Mouse (Mus musculus): ENCODE data around the gene Taf3. TPM values are rescaled to one million over a fixed set of nuclear protein-coding genes. Genes with fewer than 3 reads are reported as not detected.

Taf3 gene
- polyA plus RNA-seq, 1 experiment = 2.7 TPM

DNA sequence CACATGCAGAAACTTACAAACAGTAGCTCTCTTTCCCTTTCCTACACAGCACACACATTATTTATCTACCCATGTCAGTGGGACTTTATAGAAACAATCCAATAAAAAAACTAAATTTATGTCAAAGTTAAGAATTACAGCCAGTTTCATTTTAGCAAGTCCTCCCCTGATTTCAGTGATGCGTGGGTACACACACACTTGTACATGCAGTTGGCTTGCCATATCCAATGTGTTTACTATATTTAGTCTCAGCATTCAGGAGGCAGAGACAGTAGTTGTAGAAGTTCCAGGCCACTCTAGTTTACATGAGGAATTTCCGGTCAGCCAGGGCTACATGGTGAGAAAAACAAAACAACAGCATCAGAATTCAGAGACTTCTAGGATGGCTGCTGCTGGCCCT lies 46.8 kb downstream of the Taf3 start:
- Histone ChIP-seq H3K36me3 (ENCODE audit: control insufficient read depth) (peaks cover 2% of the 10 kb centered on the region; the same call in 1 of the 2 replicates), H3K9me3 (ENCODE audit: control insufficient read depth, low read length) (no peaks in the 10 kb centered on the region), H3K4me1 (ENCODE audit: control insufficient read depth) (no peaks in the 10 kb centered on the region; the same call in 1 of the 2 replicates)

DNA sequence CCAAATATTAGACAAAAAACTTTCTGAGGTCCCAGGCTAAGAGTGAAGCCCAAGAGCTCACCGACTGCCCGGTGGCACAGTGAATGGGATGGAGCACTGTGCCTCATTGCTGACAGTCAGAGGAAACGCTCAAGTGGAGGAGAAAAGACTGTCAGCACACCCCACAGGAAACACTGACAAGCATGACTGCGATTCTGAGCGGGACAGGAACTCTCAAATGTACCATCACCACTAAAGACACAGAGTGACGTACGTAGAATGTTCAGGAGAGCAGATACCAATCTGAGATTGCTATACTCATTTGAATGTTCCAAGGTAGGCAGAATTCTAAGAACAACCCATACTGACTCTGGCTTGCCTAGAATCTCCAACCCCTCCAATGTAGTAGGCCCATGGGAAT lies 50.9 kb downstream of the Taf3 start:
- H3K27me3 ChIP-seq (ENCODE audit: control insufficient read depth) = no peaks in the 10 kb centered on the region
- TF ChIP-seq GATA1 (IDR thresholded peaks at IDR 0.05; ENCODE audit: low read length) (no peak), TAL1 (IDR thresholded peaks at IDR 0.05; ENCODE audit: low read length) (no peak)
- peaks cover 2% of the 10 kb centered on the region; the same call in 1 of the 2 replicates for H3K36me3 ChIP-seq (ENCODE audit: control insufficient read depth)
- no peaks in the 10 kb centered on the region for H3K4me1 ChIP-seq (ENCODE audit: control insufficient read depth)
- H3K9me3 ChIP-seq (ENCODE audit: control insufficient read depth, low read length) = no peaks in the 10 kb centered on the region
- H3K4me3 ChIP-seq (replicated peaks) = no peak overlapping the region

More for the DNA sequence above, 46.8 kb downstream of the Taf3 start:
- Histone ChIP-seq H3K4me3 (replicated peaks) (no peak overlapping the region), H3K27me3 (ENCODE audit: control insufficient read depth) (no peaks in the 10 kb centered on the region)
- TF ChIP-seq TAL1 (IDR thresholded peaks at IDR 0.05; ENCODE audit: low read length) (no peak), GATA1 (IDR thresholded peaks at IDR 0.05; ENCODE audit: low read length) (no peak)

DNA sequence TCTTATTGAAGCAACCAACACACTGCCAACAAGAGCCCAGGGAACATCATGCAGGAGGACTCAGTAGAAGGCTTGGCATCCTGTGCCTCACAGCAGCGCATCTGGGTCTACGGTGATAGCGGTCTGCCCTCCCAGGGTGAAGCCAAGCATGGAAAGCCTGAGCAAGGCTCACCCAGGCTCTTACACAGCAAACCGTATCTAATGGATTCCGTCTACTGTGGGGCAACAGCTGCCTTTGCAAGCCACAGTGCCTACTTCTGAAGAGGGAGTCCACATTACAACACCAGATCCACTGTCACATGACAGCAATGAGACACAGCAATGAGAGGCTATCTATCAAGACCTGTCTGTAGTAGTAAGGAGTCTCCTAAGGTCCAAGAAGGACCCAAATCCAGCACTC lies 52.3 kb downstream of the Taf3 start:
- Histone ChIP-seq H3K36me3 (ENCODE audit: control insufficient read depth) (no peaks in the 10 kb centered on the region; the same call in 1 of the 2 replicates), H3K4me1 (ENCODE audit: control insufficient read depth) (no peaks in the 10 kb centered on the region), H3K4me3 (replicated peaks) (no peak overlapping the region), H3K9me3 (ENCODE audit: control insufficient read depth, low read length) (no peaks in the 10 kb centered on the region), H3K27me3 (ENCODE audit: control insufficient read depth) (no peaks in the 10 kb centered on the region)
- no peak for TF ChIP-seq GATA1 (IDR thresholded peaks at IDR 0.05; ENCODE audit: low read length)
- TF ChIP-seq TAL1 (IDR thresholded peaks at IDR 0.05; ENCODE audit: low read length) = no peak

DNA sequence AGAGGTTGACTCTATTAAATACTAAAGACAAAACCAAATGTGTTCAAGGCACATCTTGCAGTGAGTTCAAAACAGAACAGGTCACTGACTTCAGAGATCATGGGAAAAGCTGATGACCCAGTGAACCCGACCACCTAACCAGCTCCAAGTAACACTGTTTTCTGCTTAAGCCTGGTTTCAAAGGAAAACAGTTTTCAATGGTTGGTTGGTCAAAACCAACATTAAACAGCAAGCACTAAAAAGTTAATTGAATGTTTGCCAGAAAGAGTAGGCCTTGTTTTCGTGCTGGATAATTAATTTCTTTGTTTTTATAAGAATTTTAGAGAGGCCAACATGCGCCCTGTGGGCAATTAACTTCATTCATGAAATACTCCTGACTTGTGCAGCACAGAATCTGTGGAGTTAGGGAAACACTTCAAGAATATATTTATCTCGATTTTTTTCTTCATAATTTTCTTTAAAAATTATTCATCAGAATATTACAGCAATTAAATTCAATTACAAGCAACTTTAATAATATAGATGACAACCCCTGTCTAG lies 57.6 kb downstream of the Taf3 start:
- H3K36me3 ChIP-seq (ENCODE audit: control insufficient read depth) = no peaks in the 10 kb centered on the region
- TF ChIP-seq GATA1 (IDR thresholded peaks at IDR 0.05; ENCODE audit: low read length) = no peak
- no peaks in the 10 kb centered on the region for H3K9me3 ChIP-seq (ENCODE audit: control insufficient read depth, low read length)
- no peak overlapping the region for H3K4me3 ChIP-seq (replicated peaks)
- no peaks in the 10 kb centered on the region for H3K27me3 ChIP-seq (ENCODE audit: control insufficient read depth)
- peaks cover 2% of the 10 kb centered on the region; the same call in 1 of the 2 replicates for H3K4me1 ChIP-seq (ENCODE audit: control insufficient read depth)

DNA sequence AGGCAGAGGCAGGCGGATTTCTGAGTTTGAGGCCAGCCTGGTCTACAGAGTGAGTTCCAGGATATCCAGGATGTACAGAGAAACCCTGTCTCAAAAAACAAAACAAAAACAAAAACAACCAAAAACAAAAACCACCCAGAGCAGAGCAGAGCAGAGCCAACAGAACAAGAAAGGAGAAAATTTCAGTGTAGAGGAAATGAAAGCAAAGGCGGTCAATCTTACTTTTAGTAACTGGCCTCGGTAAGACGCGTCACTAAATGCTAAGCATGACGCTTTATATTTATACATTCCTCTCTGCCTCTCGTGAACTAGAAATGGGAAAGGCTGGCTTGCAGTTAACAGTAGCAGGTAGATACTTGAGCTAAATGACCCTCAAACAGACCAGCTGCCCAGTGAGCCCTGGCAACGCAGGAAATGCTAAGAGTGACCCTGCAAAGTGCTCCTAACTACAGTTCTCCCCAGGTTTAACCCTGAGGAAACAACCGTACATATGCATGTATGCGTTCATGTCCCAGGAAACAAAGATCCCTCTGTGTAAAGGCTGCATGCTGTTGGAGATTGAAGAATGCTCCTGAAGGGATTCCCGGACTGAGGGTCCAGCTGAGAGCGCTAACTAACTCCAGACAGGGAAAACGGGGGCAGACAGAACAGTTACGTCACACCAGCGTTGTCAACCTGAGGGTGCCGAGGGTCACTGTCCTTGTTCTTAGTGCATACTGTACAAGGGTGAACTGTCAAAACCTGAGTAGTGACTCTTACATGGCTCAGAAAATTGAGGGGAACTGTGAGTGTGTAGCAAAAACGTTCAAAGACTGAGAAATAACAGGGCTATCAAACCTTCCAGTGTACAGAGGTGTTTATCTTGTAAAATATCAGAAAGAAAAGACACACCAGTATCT lies 58.5 kb downstream of the Taf3 start:
- Histone ChIP-seq H3K4me3 (replicated peaks) (no peak overlapping the region), H3K27me3 (ENCODE audit: control insufficient read depth) (no peaks in the 10 kb centered on the region), H3K9me3 (ENCODE audit: control insufficient read depth, low read length) (no peaks in the 10 kb centered on the region), H3K4me1 (ENCODE audit: control insufficient read depth) (peaks cover 2% of the 10 kb centered on the region; the same call in 1 of the 2 replicates), H3K36me3 (ENCODE audit: control insufficient read depth) (no peaks in the 10 kb centered on the region)
- TF ChIP-seq TAL1 (IDR thresholded peaks at IDR 0.05; ENCODE audit: low read length) = no peak

DNA sequence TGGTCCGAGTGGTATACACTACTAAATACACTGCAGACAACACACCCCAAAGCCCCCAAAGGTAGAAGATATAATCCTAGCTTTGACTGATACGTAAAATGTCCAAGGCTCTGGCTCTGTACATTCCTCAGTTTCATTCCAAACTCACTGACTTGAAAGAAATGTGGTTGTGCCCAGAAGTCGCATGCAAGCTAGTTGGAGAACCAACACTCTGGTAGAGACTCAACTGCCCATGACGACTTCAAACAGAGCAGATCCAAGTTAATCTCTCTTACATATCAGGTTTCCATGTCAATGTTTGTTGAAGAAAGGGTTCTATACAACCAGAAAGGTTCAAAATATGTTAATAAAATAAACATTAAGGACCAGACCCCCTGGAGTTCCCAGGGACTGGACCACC lies 60.1 kb downstream of the Taf3 start:
- no peak for TF ChIP-seq GATA1 (IDR thresholded peaks at IDR 0.05; ENCODE audit: low read length)
- TF ChIP-seq TAL1 (IDR thresholded peaks at IDR 0.05; ENCODE audit: low read length) = no peak
- Histone ChIP-seq H3K4me1 (ENCODE audit: control insufficient read depth) (peaks cover 2% of the 10 kb centered on the region; the same call in 1 of the 2 replicates), H3K27me3 (ENCODE audit: control insufficient read depth) (no peaks in the 10 kb centered on the region), H3K9me3 (ENCODE audit: control insufficient read depth, low read length) (no peaks in the 10 kb centered on the region), H3K4me3 (replicated peaks) (no peak overlapping the region), H3K36me3 (ENCODE audit: control insufficient read depth) (no peaks in the 10 kb centered on the region)

DNA sequence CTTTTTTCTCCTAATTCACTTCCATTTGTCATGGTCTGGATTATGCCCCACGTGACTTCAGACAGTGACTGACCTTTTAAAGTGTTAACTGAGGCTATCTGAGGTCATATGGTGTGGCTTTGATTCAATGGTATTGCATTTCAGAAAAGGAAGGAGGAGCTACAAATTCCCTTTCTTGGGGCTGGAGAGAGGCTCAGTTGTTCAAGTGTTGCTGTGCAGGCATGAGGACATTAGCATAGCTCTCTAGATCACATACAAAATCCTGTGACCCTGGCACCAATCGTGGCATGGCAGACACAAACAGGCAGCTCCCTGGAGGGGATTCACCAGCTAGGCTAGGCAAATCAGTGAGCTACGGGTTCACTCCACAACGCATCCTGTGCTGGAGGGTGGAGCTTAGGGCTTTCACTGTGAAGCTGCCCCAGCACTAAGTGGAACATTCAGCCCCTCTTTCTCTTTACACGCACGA lies 62.4 kb downstream of the Taf3 start:
- H3K4me3 ChIP-seq (replicated peaks) = no peak overlapping the region
- no peaks in the 10 kb centered on the region for H3K9me3 ChIP-seq (ENCODE audit: control insufficient read depth, low read length)
- peaks cover 2% of the 10 kb centered on the region; the same call in 1 of the 2 replicates for H3K4me1 ChIP-seq (ENCODE audit: control insufficient read depth)
- H3K36me3 ChIP-seq (ENCODE audit: control insufficient read depth) = no peaks in the 10 kb centered on the region
- TF ChIP-seq GATA1 (IDR thresholded peaks at IDR 0.05; ENCODE audit: low read length) (no peak), TAL1 (IDR thresholded peaks at IDR 0.05; ENCODE audit: low read length) (no peak)
- no peaks in the 10 kb centered on the region for H3K27me3 ChIP-seq (ENCODE audit: control insufficient read depth)

DNA sequence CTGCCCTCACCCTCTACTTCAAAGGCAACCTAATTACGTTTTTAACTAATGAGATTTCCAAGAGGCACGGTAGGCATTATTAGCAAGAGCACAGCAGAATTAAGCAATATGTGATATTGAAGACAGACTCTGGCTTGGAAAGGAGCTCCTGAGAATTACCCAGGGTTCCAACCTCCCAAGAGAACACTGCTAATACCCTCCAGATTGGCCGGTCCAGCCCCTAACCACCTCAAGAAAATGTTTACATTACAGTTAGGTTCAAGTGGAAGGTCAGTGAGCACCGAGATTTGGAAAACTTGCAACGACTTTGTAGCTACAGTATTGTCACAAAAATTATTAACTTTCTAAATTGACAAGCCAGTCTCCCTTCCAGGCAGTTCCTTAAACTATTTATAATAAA lies 66.0 kb downstream of the Taf3 start:
- Histone ChIP-seq H3K36me3 (ENCODE audit: control insufficient read depth) (no peaks in the 10 kb centered on the region; the same call in 1 of the 2 replicates), H3K4me1 (ENCODE audit: control insufficient read depth) (peaks cover 2% of the 10 kb centered on the region; the same call in 1 of the 2 replicates), H3K9me3 (ENCODE audit: control insufficient read depth, low read length) (no peaks in the 10 kb centered on the region), H3K27me3 (ENCODE audit: control insufficient read depth) (no peaks in the 10 kb centered on the region), H3K4me3 (replicated peaks) (no peak overlapping the region)
- TF ChIP-seq TAL1 (IDR thresholded peaks at IDR 0.05; ENCODE audit: low read length) (no peak), GATA1 (IDR thresholded peaks at IDR 0.05; ENCODE audit: low read length) (no peak)

DNA sequence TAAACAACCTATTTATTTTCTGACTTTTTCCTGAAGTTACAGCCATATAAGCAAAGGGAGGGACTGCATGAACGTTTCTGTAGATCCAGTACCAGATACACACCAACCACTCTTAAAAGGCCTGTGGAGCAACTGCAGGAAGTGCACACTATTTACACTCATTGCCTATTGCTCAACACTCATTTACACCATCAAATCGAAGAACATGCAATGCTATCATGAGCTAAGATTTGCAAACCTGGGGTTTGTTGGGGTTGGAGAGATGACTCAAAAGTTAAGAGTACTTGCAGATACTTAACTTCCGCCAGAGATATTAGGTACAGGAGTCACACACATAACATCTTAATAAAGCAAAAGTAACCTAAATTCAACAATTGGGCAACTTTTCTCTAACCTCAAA lies 76.5 kb downstream of the Taf3 start:
- H3K36me3 ChIP-seq (ENCODE audit: control insufficient read depth) = no peaks in the 10 kb centered on the region

More for the DNA sequence above, 76.5 kb downstream of the Taf3 start:
- Histone ChIP-seq H3K4me1 (ENCODE audit: control insufficient read depth) (no peaks in the 10 kb centered on the region), H3K9me3 (ENCODE audit: control insufficient read depth, low read length) (no peaks in the 10 kb centered on the region), H3K4me3 (replicated peaks) (no peak overlapping the region), H3K27me3 (ENCODE audit: control insufficient read depth) (no peaks in the 10 kb centered on the region)
- TF ChIP-seq TAL1 (IDR thresholded peaks at IDR 0.05; ENCODE audit: low read length) (no peak), GATA1 (IDR thresholded peaks at IDR 0.05; ENCODE audit: low read length) (no peak)
